Mouse (Mus musculus) adrenal gland (tissue): ENCODE measurements around the gene Anxa2.

Experiments used
- intact Hi-C: fragments of 180-260 bp; cut with DNase I; formaldehyde crosslinking; loops from one replicate; pipeline ENCODE4 v1.15.1; 2025
- microRNA-seq, 2 experiments: library from miRNA; unstranded; fragments of <30 nt; microRNA quantifications; one replicate each; pipeline ENCODE4; 2019

The Anxa2 gene

DNA sequence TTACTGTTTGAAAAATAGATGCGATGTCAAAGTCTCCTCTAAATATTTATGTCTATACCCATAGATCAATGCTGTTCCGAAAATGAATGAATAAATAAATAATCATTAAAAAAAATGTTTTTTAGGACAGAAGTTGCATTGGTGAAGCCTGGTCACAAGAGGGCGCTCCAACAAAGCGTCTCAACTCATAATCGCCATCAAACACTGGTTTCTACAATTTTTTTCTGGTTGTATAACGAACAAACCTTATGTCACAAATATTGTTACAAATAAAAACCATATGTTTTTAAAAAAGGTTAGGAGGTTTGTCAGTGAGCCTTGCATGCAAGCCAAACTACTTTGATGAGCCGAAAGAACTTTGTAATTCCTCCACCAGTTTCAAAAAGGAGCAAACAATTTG lies 52.2 kb downstream of the Anxa2 start:
- intact Hi-C loops = loop anchor here (2.0 to 5.0 kb wide), 2 partner anchors 117 to 482 kb away; partner anchors contain the start of gene Bnip2

DNA sequence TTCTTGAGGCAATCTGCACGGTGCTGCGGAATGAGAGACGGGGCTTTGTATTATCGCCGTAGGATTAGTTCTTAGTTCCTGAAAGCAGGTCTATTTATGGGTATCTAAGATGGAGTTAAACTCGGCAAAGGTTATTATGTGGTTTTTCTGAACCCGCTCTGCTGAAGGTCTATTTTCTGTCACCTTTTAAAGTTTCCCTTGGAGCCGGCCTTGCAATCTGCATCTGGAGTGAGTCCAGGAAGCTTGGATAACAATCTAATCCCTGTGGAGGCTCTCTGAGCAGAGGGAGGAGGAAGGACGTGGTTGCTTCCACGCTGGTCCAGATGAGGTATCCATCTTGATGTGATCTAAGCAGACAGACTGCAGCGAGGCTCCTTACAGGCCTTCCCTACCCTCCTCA lies 53.8 kb downstream of the Anxa2 start:
- intact Hi-C loops = loop anchor here (5.0 kb wide), 1 partner anchor 480 kb away; the partner anchor contains the start of gene Bnip2

DNA sequence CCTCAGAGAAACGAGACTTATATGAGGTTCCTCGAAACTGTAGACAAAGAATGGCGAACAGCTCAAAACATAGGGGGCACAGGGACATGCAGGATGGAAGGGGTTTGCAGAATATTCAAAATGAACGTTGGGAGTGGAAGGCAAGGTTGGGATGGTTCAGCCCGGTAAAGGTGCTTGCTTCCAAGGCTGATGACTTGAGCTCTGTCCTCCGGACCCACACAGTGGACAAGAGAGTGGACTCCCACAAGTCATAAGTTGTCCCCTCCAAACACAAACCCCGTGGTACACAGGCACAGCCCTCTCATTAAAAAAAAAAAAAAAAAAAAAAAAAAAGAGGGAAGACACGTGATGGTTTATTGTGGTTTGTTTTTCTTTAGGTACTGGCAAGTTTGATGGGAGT lies 54.6 kb downstream of the Anxa2 start:
- intact Hi-C loops = loop anchor here (5.0 kb wide), 1 partner anchor 479 kb away; the partner anchor contains the start of gene Bnip2

DNA sequence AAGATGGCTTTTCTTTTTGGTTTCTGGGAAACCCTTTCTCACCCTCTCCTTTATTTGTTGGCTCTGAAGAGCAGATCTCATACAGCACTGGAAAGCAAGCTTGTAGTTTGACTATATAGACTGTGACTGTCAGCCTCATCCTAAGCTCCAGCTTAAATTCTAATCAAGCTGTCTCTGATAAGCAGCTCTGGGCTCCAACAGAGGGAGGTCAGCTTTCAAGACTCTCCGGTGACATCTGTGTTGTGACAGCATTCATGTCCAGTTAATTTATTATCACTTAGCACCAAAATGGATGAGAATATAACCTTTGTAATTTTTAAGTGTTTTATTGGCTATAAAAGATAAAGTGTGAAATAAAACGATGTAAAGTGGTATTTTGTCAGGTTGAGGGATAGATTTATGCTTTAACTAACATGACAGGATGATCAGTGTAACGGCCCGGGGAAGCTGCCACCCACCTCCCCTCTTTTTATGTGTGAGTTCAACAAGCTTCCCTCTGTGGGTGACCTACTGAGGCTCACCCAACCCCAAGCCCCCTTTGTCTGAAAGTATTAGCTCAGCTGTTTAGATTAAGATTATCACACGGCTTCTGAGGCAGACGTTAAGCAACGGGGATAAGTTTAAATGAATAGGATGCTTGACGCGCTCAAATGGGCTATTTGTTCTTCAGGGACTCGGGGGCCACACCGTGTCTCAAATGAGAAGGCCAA lies 58.6 kb downstream of the Anxa2 start:
- intact Hi-C loops = no loop called here

DNA sequence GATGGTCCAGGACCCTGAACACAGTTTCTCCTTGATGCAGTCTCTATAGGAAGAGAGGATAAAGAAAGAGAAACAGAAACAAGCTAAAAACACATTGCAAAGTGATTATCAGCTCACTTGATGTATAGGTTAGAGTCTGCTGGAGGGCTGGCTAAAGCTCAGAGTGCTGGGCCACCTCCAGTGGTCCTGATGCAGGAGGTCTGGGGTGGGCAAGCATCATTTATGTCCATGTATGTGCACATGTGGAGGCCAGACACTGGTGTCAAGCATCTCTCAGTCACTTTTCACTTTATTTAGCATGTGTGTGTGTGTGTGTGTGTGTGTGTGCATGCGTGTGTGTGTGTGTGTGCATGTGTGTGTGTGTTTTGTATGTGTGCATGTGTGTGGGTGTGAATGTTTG lies 59.3 kb downstream of the Anxa2 start:
- intact Hi-C loops = no loop called here

DNA sequence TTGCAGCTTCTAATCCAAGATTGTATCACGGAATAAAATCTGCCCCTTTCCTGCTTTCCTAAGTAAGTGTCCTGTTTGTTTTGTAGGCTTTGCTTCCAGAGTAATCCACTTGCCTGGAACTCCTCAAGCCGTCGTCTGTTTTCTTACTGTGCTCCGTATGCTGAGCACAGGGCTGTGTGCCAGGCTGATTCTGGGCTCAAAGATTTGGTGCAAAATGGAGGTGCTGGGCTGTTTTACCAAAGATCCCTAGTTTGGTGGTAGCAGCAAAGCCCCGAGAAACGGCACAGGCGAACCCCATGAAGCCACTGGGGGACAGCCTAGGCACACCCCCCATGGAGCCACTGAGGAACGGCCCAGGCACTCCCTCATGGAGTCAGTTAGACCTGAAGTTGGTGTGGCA lies 60.8 kb downstream of the Anxa2 start:
- intact Hi-C loops = no loop called here

DNA sequence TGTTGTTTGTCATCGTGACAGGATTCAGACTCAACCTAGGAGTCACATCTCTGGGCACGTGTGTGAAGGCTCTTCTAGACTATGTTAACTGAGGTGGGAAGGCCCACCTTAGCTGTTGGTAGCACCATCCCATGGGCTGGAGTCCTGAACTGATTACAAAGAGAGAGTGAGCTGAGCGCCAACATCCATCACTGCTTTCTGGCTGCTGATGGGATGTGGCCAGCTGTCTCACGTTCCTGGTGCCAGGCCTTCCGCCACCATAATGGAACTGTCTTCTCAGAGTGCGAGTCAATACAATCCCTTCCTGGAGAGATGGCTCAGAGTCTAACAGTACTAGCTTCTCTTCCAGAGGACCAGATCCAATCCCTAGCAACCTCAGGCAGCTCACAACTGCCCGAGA lies 62.0 kb downstream of the Anxa2 start:
- intact Hi-C loops = no loop called here

DNA sequence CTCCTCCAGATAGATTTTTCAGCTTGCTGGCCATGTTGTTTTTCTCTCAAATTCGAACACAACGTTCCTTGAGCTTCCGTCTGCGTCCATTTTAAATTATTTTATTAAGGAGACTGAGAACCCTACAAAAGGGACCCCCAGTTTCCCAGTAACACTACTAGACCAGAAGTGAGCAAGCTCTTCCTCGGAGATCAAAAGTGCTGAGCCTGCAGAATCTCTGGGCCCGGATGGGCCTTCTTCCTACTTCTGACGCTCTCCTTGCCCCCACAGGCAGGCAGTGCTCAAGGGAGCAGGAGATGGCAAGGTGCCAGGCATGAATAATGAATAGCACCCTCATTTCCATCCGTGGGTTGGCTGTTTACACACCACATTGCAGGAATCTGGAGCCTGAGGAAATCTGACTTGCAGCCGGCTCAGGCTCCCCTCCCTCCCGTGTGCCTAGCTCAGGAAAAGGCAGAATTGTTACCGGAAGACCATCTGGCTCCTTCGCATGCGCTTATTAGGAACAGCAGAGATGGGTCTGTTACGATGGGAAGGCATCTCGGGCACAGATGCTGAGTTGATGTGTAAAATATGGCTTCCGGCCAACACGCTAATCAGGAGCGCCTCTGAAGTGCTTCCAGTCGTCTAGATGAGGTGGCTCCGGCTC lies 64.1 kb downstream of the Anxa2 start:
- intact Hi-C loops = no loop called here

Small RNA genes lying within 50 kb of the gene (microRNA-seq; reads per million reads assigned to microRNA genes)
- 1.9 to 4.6 reads per million in 2 experiments for gene Mir3109
